Mouse (Mus musculus) ovary, adult 18-20 months (tissue): ENCODE data around the gene Itgb3.
"Not testable (repeated sequence)": the region's sequence is repeated elsewhere in the genome, so short reads cannot be mapped to it uniquely, and the experiment has no call there.

ENCODE experiments used
- DNase-seq: peaks from one replicate; pipeline ENCODE4 v3.0.0; 2022; ENCODE audit warnings: low spot score, mixed read lengths

The Itgb3 gene

DNA sequence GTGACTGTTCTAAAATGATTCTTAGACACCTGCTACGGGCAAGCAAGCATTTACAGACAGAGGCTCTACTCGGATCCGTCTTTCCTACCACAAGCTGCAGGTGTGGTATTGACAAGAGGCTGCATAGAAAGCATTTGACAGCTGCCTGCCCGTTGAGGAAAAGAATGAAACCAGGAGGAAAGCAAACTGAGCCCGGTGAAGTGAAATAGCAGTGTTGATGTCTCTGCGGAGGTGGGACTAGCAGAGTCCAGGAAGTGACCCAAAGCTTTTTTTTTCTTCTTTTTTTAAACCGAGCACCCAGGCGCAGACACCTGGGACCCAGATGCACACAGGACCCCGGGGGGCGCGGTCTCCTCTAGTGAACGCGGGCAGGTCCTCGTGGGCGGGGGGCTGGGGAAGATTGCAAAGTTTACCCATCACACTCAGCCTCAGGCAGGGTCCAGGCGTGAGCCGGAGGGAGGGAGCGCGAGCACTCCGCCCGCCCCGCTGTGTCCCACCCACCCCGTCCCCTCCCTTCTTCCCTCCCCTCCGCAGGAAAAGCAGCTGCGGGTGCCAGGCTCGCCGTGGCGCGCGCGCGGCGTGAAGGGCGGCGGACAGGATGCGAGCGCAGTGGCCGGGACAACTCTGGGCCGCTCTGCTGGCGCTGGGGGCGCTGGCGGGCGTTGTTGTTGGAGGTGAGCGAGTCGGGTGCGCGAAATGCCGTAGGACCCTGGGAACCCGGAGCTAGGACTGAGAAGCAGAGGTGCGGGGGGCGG, at the start of gene Itgb3:
Gene Itgb3 (plus strand): TSS at position 510 of the 755 bp plus-strand sequence.
- peak; percentile 66 for DNase-seq

- no peak for DNase-seq
Observed at GRCm38 (mm10) chr11:104558065-104558464, 49.7 kb upstream of the Itgb3 start.

- DNase-seq = no peak
Observed at GRCm38 (mm10) chr11:104558651-104559403, 49.0 kb upstream of the Itgb3 start.

DNA sequence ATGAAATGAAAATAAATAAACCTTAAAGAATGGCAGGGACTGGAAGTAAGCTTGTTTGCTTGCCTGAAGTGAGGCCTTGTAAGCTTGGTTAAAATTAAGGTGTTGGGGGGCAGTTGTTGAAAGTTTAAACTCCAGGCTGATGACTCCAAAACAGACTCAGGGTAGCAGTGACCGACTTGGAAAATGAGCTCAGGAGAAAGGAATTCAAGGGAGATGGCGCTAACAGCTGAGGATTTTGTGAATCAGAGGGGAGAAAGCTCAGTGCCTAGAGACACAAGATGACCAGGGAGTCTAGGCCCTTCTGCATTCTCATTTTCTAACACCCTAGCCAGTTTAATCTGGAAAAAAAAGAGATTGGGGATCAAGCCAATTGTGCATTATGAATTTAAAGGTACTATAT, 46.8 kb upstream of the Itgb3 start:
- DNase-seq = no peak

- no peak for DNase-seq
Observed at GRCm38 (mm10) chr11:104563496-104563895, 44.3 kb upstream of the Itgb3 start.

- DNase-seq = no peak
Observed at GRCm38 (mm10) chr11:104565172-104565571, 42.6 kb upstream of the Itgb3 start.

- DNase-seq = no peak
Observed at GRCm38 (mm10) chr11:104566097-104566496, 41.7 kb upstream of the Itgb3 start.

- DNase-seq = no peak
Observed at GRCm38 (mm10) chr11:104566796-104567195, 41.0 kb upstream of the Itgb3 start.

- DNase-seq = no peak
Observed at GRCm38 (mm10) chr11:104567736-104568135, 40.1 kb upstream of the Itgb3 start.

GRCm38 (mm10) chr11:104568326-104568725, 39.5 kb upstream of the Itgb3 start:
- DNase-seq = no peak

- DNase-seq = not testable (repeated sequence)
Observed at GRCm38 (mm10) chr11:104570515-104570914, 37.3 kb upstream of the Itgb3 start.

- DNase-seq = not testable (repeated sequence)
Observed at GRCm38 (mm10) chr11:104571373-104571772, 36.4 kb upstream of the Itgb3 start.

- no peak for DNase-seq
Observed at GRCm38 (mm10) chr11:104572091-104572490, 35.7 kb upstream of the Itgb3 start.

DNA sequence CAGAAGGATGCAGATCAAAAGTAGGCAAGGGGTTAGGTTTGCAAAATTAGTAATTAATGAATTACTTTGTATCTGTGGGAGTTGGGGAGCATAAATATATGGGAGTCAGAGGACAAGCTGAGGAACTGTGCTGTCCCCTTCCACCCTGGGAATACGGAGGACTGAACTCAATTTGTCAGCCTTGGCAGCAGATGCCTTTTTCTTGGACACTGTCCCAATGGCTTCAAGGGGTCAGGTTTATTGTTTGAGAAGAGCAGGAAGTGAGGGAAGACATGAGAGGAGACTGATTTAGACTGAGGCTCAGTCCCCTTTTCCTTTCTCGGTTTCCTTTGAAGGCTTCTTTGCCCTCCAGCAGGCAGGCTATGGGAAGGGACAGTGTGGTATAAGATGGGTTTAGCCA, 35.2 kb upstream of the Itgb3 start:
- no peak for DNase-seq

GRCm38 (mm10) chr11:104576772-104577612, 30.8 kb upstream of the Itgb3 start:
- DNase-seq = no peak

- no peak for DNase-seq
Observed at GRCm38 (mm10) chr11:104578074-104578473, 29.7 kb upstream of the Itgb3 start.

GRCm38 (mm10) chr11:104579084-104579483, 28.7 kb upstream of the Itgb3 start:
- no peak for DNase-seq

DNA sequence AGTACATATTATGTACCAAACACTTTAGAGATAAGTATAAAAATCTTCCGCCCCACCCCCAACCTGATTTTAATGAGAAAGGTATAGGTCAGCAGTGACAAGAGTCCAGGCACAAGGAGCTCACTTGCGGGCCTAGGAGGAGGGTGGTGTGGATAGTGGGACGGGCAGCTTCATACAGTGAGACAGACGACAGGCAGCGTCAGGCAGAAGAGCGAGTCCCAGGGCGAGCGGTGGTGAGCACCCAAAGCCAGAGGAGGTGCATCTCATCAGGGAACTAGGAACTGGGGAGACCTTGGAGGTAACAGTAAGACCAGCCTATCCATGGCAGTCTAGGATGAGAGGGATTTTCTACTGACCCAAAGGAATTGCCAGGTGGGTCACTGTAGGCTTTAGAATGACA, 28.2 kb upstream of the Itgb3 start:
- no peak for DNase-seq

DNA sequence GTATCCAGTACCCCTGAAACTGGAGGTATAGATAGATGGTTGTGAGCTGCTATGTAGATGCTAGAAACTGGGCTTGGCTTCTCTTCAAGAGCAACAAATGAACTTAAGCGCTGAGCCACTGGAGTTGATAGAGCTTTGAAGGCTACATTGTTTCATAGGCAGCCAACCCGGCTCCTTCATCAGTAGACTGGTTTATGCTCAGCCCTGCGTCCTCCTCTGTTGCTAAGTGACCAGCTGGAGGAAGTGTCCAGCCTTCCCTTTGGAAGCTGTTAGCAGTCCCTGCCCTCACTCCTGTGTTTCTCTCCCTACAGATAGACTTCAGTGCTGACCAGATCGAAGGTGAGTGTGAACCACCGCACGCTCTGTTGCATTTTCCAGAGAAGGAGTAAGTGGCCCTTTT, 27.7 kb upstream of the Itgb3 start:
- DNase-seq = no peak

DNA sequence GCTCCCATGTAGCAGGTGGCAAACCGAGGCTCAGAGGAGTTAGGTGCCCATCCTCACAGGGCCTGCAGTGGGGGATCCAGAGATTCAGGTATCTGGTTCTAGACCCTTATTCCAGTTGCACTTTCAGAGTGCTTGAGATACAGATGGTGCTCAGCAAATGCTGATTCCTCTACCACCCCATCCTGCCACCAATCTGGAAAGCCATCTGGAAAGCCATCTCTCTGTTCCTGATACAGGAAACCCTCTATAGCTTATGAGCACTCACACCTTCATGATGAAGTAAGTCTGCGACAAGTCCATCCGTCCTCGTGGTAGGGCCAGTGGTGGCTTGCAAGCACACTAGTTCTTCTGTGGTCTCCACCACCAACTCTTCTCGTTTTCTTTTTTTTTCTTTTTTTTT, 27.2 kb upstream of the Itgb3 start:
- DNase-seq = no peak

DNA sequence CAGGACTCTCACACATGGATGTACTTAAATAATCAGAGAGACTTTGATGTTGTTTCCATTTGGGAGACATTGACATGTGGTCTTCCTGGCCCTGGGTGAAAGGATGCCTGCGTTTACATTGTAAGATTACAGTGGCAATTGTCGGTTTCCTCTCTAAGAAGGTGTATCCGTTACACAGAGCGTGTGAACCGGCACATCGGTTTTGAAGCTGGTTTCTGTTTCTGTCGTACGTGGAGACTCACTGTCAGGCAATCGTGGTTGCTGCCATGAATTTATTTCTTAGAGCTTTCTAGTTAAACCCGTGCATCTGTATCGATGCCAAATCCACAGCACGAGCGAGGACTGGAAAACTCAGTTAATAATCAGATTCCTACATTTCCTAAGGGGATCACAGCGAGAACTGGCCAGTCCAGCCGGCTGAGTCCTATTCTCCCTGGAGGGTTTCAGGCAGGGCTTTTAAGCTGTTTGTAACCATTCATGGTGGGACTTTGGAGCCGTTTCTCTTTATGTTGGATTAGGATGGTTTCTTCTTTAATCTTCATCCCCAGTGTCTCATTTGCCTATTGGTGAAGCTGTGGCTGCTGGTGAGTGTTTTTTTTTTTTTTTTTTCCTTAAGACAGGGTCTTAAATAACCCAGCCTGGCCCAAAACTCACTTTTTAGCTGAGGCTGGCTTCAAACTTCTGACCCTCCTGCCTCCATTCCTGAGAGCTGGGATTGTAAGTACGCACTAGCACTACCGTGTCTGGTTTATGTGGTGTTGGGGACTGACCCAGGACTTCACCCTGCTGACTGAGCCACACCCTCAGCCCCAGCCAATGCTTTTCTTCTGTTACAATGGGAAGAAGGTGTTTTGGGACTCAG, 26.1 kb upstream of the Itgb3 start:
- no peak for DNase-seq

DNA sequence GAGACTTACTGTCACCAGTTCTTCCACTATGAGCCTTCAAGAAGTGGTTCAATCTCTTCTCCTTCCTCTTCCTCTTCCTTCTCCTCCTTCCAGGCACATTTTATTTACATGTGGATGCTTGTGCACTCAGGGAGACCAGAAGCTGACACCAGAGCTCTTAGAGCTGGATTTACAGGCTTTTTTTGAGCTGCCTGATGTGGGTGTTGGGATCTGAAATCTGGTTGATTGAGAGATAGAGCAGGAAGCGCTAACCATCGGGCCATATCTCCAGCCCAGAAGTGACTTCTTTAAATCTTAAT, 25.5 kb upstream of the Itgb3 start:
- DNase-seq = no peak
